Mouse (Mus musculus) neural tube, embryonic 13.5 days (tissue): ENCODE measurements around the gene Eral1. TPM values are rescaled to one million over a fixed set of nuclear protein-coding genes. Genes with fewer than 3 reads are reported as not detected.
A peak's percentile ranks its signal among the peaks of the same experiment; 100 is the strongest.
"Not testable (repeated sequence)": the region's sequence is repeated elsewhere in the genome, so short reads cannot be mapped to it uniquely, and the experiment has no call there.

Experiments used
- ATAC-seq: fragments of 200-750 bp; cut with Nextera tagmentation; 2 replicates; pipeline ENCODE4 v1.8.0; 2017; ENCODE audit warnings: low read depth, mild to moderate bottlenecking, moderate TSS enrichment, moderate library complexity
- H3K27ac ChIP-seq: fragments of 300-500 bp; sonication (generic); replicated peaks from 2 replicates; pipeline ENCODE4 v1.5.1; 2015; ENCODE audit warnings: moderate library complexity, mild to moderate bottlenecking, inconsistent platforms
- H3K27me3 ChIP-seq: fragments of 300-500 bp; sonication (generic); 2 replicates; pipeline ENCODE4 v1.6.1; 2015; ENCODE audit warnings: mild to moderate bottlenecking, inconsistent platforms
- H3K36me3 ChIP-seq: fragments of 300-500 bp; sonication (generic); 2 replicates; pipeline ENCODE4 v1.6.1; 2015; ENCODE audit warnings: mild to moderate bottlenecking, inconsistent platforms
- H3K4me1 ChIP-seq: fragments of 300-500 bp; sonication (generic); replicated peaks from 2 replicates; pipeline ENCODE4 v1.6.1; 2015; ENCODE audit warnings: inconsistent platforms
- H3K4me2 ChIP-seq: fragments of 300-500 bp; sonication (generic); 2 replicates; pipeline ENCODE4 v1.6.1; 2015; ENCODE audit warnings: inconsistent platforms, mild to moderate bottlenecking, moderate library complexity
- H3K4me3 ChIP-seq: fragments of 300-500 bp; sonication (generic); 2 replicates; pipeline ENCODE4 v1.5.1; 2015; ENCODE audit warnings: mild to moderate bottlenecking, inconsistent platforms
- H3K9ac ChIP-seq: fragments of 300-500 bp; sonication (generic); 2 replicates; pipeline ENCODE4 v1.6.1; 2015; ENCODE audit warnings: moderate library complexity, mild to moderate bottlenecking, inconsistent platforms
- H3K9me3 ChIP-seq: fragments of 300-500 bp; sonication (generic); 2 replicates; pipeline ENCODE4 v1.6.1; 2016; ENCODE audit warnings: inconsistent platforms
- WGBS: fragments of 180-500 bp; shearing (Covaris S2); methylation state at CpG from one replicate; pipeline ENCODE4 v1.1.7; 2015; 5-methylcytosine and 5-hydroxymethylcytosine counted together
- polyA plus RNA-seq: library from polyadenylated mRNA; unstranded; fragments of >200 nt; fragmentation: Nextera tagmentation; extraction: Ambion mirVana; gene quantifications from 2 replicates; pipeline ENCODE4 v1.2.1, GENCODE M21; 2015

Eral1 gene
- polyA plus RNA-seq, 1 experiment from 2014 or later: 29.8 TPM

GRCm38 (mm10) chr11:78056946-78057345 is 23.2 kb downstream of the Eral1 start:
- no peak overlapping the region for H3K27ac ChIP-seq
- WGBS: 84% methylated on average over 8 of the region's 8 CpGs
- H3K9me3 ChIP-seq: no peaks in the 10 kb centered on the region
- H3K27me3 ChIP-seq: no peaks in the 10 kb centered on the region
- peaks cover 73% of the 10 kb centered on the region for H3K36me3 ChIP-seq
- H3K9ac ChIP-seq: no peak overlapping the region
- H3K4me1 ChIP-seq: no peaks in the 10 kb centered on the region
- no peak overlapping the region for H3K4me3 ChIP-seq
- no peak for ATAC-seq
- H3K4me2 ChIP-seq: no peak overlapping the region

DNA sequence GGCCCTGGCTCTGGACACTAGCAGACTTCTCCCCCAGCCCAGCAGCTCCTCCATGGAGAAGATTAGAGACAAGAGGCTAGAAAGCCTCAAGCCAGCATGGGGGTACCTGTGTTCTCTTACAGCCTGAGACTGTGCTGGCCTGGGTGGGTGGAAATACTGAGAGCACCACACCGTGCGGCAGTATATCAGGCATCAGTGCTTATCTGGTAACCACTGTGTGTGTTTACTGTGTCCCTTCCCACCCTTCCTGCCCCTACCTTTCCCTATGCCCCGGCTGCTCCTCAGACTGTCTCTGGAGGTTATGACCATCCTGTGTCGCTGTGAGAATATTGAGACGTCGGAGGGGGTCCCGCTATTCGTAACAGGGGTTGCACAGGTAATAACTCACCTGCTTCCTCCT is 27.1 kb downstream of the Eral1 start:
- Histone ChIP-seq H3K27ac (no peak overlapping the region), H3K9ac (no peak overlapping the region), H3K36me3 (peaks cover 78% of the 10 kb centered on the region), H3K4me2 (no peak overlapping the region), H3K27me3 (no peaks in the 10 kb centered on the region), H3K4me3 (no peak overlapping the region), H3K4me1 (no peaks in the 10 kb centered on the region), H3K9me3 (no peaks in the 10 kb centered on the region)
- ATAC-seq: no peak
- 88% methylated on average over 8 of the region's 8 CpGs for WGBS

GRCm38 (mm10) chr11:78048637-78049036 is 31.5 kb downstream of the Eral1 start:
- 95% methylated on average over 4 of the region's 4 CpGs for WGBS
- not testable (repeated sequence) for ATAC-seq

DNA sequence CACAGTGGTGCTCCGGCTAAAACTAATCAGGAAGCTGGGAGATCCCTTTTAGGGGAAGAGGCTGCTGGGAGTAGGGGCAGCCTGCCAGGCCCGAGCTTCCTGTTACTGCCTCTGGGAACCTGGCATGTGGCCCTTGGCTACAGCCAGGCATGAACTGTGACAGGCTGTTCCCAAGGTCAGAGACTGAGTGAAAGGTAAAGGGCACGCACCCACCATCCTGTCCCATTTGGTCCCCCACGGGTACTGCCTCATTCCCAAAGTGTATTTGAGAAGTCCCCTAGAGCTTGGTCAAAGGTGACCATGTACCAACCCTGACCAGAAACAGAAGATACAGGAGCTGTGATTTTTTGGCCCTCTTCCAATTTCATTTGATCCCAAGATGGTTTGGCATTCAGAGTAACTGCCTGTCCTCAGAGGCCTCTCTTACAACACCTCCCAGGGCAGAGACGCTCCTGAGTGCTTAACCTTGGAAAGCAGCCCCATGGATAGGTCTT is 35.4 kb downstream of the Eral1 start:
- Histone ChIP-seq H3K4me2 (no peak overlapping the region), H3K9ac (no peak overlapping the region), H3K27ac (no peak overlapping the region), H3K4me1 (peaks cover 7% of the 10 kb centered on the region), H3K27me3 (no peaks in the 10 kb centered on the region), H3K9me3 (no peaks in the 10 kb centered on the region), H3K36me3 (peaks cover 30% of the 10 kb centered on the region), H3K4me3 (no peak overlapping the region)
- ATAC-seq: 0 out of 2 replicates have a peak, but pooled peaks have one; percentile 36
- 85% methylated on average over 5 of the region's 5 CpGs for WGBS

More at GRCm38 (mm10) chr11:78048637-78049036, 31.5 kb downstream of the Eral1 start:
- not testable (repeated sequence) for H3K9me3 ChIP-seq, H3K9ac ChIP-seq, H3K4me2 ChIP-seq, H3K27me3 ChIP-seq, H3K4me1 ChIP-seq, H3K4me3 ChIP-seq, H3K27ac ChIP-seq
- H3K36me3 ChIP-seq: peaks cover 41% of the 10 kb centered on the region

DNA sequence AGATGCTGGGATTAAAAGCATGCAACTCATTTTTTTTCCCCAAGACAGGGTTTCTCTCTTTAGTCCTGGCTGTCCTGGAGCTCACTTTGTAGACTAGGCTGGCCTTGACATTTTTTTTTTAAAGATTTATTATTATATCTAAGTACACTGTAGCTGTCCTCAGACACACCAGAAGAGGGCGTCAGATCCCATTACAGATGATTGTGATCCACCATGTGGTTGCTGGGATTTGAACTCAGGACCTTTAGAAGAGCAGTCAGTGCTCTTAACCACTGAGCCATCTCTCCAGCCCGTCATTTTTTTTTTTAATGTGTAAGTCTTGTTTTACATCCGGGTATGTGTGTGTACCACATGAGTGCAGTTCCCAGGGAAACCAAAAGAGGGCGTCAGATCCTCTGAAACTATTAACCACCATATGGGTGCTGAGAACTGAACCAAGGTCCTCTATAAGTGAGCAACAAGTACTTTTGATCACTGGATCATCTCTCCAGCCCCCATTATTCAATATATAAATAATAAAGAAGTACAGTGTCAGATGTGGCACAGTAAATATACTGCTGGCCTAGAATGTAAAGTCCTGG is 37.8 kb downstream of the Eral1 start:
- ATAC-seq, H3K4me2 ChIP-seq, H3K9ac ChIP-seq, H3K27ac ChIP-seq, H3K9me3 ChIP-seq, H3K27me3 ChIP-seq, H3K4me3 ChIP-seq: not testable (repeated sequence)
- Histone ChIP-seq H3K36me3 (peaks cover 24% of the 10 kb centered on the region), H3K4me1 (peaks cover 25% of the 10 kb centered on the region)
- WGBS: 93% methylated on average over 4 of the region's 4 CpGs

GRCm38 (mm10) chr11:78040878-78041277 is 39.3 kb downstream of the Eral1 start:
- Histone ChIP-seq H3K9me3 (no peaks in the 10 kb centered on the region), H3K4me1 (peaks cover 32% of the 10 kb centered on the region), H3K27ac (no peak overlapping the region), H3K4me2 (no peak overlapping the region), H3K36me3 (peaks cover 24% of the 10 kb centered on the region; the same call in 1 of the 2 replicates), H3K4me3 (no peak overlapping the region), H3K27me3 (no peaks in the 10 kb centered on the region), H3K9ac (no peak overlapping the region)
- WGBS: 70% methylated on average over 2 of the region's 2 CpGs
- no peak for ATAC-seq

DNA sequence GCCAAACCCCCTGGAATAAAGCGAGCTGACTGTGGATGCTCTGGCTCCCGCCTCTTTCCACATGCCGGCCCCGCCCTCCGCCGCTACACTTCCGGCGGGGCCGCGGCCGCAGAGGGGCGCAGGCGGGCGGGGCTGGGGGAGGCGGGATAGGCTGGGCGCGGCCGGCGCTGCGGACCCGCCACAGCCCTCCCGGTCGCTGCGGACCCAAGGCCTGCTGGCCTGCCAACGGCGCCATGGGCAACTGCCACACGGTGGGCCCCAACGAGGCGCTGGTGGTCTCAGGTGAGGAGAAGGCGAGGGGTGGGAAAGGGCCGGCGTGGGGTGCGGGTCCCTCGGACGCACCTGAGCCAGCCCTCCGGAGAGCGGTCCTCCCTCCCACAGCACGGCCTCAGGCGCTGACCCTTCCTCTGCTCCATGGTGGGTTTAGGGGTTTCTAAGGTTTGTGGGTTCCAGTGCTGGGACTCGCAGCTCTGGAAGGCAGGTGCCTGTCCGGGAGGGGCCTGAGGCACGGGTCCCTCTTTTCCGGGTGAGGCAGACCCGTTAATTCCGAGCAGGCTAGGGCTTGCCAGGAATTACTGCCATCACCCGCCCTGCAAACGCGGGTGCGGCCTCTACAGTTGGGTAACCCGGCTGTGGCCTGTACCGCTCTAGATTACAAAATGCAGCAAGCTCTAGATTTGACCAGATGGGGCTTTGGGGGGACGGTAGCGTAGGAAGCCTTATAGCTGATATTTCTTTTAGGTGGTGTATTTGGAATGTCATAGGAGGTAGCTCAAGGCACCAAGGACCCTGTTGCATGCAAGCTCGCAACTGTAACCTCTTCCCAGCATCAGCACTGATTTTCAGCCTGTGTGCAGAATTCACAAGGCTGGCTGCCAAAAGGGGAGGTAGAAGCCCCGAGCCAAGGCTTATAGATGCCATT is 42.1 kb downstream of the Eral1 start, which contains the start of gene Flot2:
Gene Flot2 (plus strand): TSS at position 101 of the 922 bp plus-strand sequence.
- Histone ChIP-seq H3K27ac (peak within 1 kb of the TSS; percentile 88), H3K9ac (peak within 1 kb of the TSS; percentile 95), H3K9me3 (no peaks in the 10 kb centered on the region), H3K4me3 (peak within 1 kb of the TSS; percentile 90), H3K27me3 (no peaks in the 10 kb centered on the region), H3K4me2 (peak within 1 kb of the TSS; percentile 72), H3K4me1 (peaks cover 37% of the 10 kb centered on the region), H3K36me3 (peaks cover 35% of the 10 kb centered on the region)
- ATAC-seq: peak; percentile 88
- 2% methylated on average over 55 of the region's 55 CpGs for WGBS

- Histone ChIP-seq H3K27me3 (no peaks in the 10 kb centered on the region), H3K9ac (no peak overlapping the region), H3K4me3 (no peak overlapping the region), H3K9me3 (no peaks in the 10 kb centered on the region), H3K36me3 (peaks cover 28% of the 10 kb centered on the region), H3K27ac (no peak overlapping the region), H3K4me2 (no peak overlapping the region), H3K4me1 (peaks cover 47% of the 10 kb centered on the region)
- 88% methylated on average over 10 of the region's 10 CpGs for WGBS
- ATAC-seq: no peak
These were observed 43.4 kb downstream of the Eral1 start for GRCm38 (mm10) chr11:78036791-78037190.

DNA sequence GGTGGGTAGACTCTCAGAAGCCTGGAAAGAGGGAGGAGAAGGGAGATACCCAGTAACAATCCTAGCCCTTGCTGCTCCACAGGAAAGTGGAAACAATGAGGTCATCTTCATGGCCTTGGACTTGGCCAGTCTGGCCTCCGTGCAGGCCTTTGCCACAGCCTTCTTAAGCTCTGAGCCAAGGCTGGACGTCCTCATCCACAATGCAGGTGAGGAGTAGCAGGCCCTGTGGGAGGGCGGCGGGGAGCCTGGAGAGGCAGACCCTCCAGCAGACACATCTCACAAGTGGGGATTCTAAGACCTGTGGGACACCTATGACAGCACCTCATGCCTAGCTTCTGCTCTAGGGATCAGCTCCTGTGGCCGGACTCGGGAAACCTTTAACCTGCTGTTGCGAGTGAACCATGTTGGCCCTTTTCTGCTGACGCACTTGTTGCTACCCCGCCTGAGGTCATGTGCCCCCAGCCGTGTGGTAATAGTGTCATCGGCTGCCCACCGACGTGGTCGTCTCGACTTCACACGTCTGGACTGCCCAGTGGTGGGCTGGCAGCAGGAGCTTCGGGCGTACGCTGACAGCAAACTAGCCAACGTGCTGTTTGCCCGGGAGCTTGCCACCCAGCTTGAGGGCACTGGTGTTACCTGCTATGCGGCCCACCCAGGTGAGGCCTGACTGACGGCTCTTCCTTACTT is 46.1 kb downstream of the Eral1 start:
- H3K27me3 ChIP-seq: no peaks in the 10 kb centered on the region
- H3K4me1 ChIP-seq: peaks cover 53% of the 10 kb centered on the region
- no peak overlapping the region for H3K27ac ChIP-seq
- peaks cover 26% of the 10 kb centered on the region for H3K36me3 ChIP-seq
- no peak overlapping the region for H3K4me3 ChIP-seq
- no peak for ATAC-seq
- WGBS: 95% methylated on average over 23 of the region's 23 CpGs
- H3K9me3 ChIP-seq: no peaks in the 10 kb centered on the region
- H3K4me2 ChIP-seq: 0 out of 2 replicates have a peak overlapping the region, but pooled peaks have one; percentile 12
- no peak overlapping the region for H3K9ac ChIP-seq

DNA sequence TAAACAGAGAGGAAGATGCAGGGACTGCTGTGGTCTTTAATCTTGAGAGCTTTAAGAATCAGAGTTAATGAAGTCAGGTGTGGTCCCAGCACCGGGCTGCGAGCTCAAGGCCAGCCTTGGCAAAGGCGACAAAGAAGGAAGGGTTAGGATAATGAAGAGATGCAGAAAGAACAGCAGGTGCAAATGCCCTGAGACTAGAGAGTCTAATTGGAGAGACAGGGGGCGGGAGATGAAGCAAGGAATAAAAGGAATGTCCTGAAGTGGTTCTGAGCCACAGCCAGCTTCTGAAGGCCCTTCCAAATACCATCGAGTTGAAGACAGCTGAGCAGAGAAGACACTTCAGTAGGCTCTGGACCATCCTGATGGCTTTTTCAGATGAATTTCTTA is 47.4 kb downstream of the Eral1 start:
- no peak for ATAC-seq
- peaks cover 39% of the 10 kb centered on the region for H3K36me3 ChIP-seq

GRCm38 (mm10) chr11:78031947-78032808 is 48.0 kb downstream of the Eral1 start, which contains the start of gene Dhrs13:
TSS of gene Dhrs13 (plus strand) at chr11:78032280.
- H3K4me3 ChIP-seq: peak within 1 kb of the TSS; percentile 59
- no peaks in the 10 kb centered on the region for H3K27me3 ChIP-seq
- H3K9ac ChIP-seq: peak within 1 kb of the TSS; percentile 82
- H3K27ac ChIP-seq: peak within 1 kb of the TSS; percentile 93
- peaks cover 38% of the 10 kb centered on the region for H3K4me1 ChIP-seq
- H3K4me2 ChIP-seq: peak within 1 kb of the TSS; percentile 69
- ATAC-seq: peak; percentile 93
- peaks cover 45% of the 10 kb centered on the region for H3K36me3 ChIP-seq
- no peaks in the 10 kb centered on the region for H3K9me3 ChIP-seq
- WGBS: under 1% methylated on average over 96 of the region's 96 CpGs

More for the DNA sequence above, 47.4 kb downstream of the Eral1 start:
- H3K27me3 ChIP-seq: no peaks in the 10 kb centered on the region
- H3K9me3 ChIP-seq: no peaks in the 10 kb centered on the region
- peak overlapping the region; percentile 69 for H3K4me2 ChIP-seq
- H3K4me1 ChIP-seq: peaks cover 44% of the 10 kb centered on the region
- 15% methylated on average over 5 of the region's 5 CpGs for WGBS
- peak overlapping the region; percentile 59 for H3K4me3 ChIP-seq
- H3K27ac ChIP-seq: peak overlapping the region; percentile 93
- H3K9ac ChIP-seq: peak overlapping the region; percentile 82
